Mouse (Mus musculus): ENCODE results near the gene Ing1. TPM values are rescaled to one million over a fixed set of nuclear protein-coding genes. Genes with fewer than 3 reads are reported as not detected.

Gene Ing1
- polyA plus RNA-seq, 1 experiment from 2014 or later, result 26.6 TPM

Other genes with a start within 250 kb of the Ing1 start
- gene Col4a2, start 242.8 kb upstream of the Ing1 start, polyA plus RNA-seq (2014; fragmentation: Nextera tagmentation; extraction: Ambion mirVana), result 77.7 and 80.3 TPM in 2 replicates
- gene Col4a1, start 242.7 kb upstream of the Ing1 start, polyA plus RNA-seq (2014; fragmentation: Nextera tagmentation; extraction: Ambion mirVana), result 250 and 253 TPM in 2 replicates
- gene Rab20, start 76.9 kb upstream of the Ing1 start, polyA plus RNA-seq (2014; fragmentation: Nextera tagmentation; extraction: Ambion mirVana), result 39.3 and 39.7 TPM in 2 replicates
- gene Naxd, start 58.1 kb upstream of the Ing1 start, polyA plus RNA-seq (2014; fragmentation: Nextera tagmentation; extraction: Ambion mirVana), result 74.5 and 82.8 TPM in 2 replicates
- gene Cars2, start 4.8 kb upstream of the Ing1 start, polyA plus RNA-seq (2014; fragmentation: Nextera tagmentation; extraction: Ambion mirVana), result 27.9 and 31.1 TPM in 2 replicates
- gene Ankrd10, start 80.2 kb downstream of the Ing1 start, polyA plus RNA-seq (2014; fragmentation: Nextera tagmentation; extraction: Ambion mirVana), result 69.1 and 73.8 TPM in 2 replicates
- gene 1700016D06Rik, start 145.5 kb downstream of the Ing1 start, polyA plus RNA-seq (2014; fragmentation: Nextera tagmentation; extraction: Ambion mirVana), result not detected in 2 replicates
- 67.5 and 72.1 TPM in 2 replicates for gene Arhgef7, start 172.2 kb downstream of the Ing1 start, polyA plus RNA-seq (2014; fragmentation: Nextera tagmentation; extraction: Ambion mirVana)